Mouse (Mus musculus): Measurements from ENCODE around the gene Prrt4.
"Not testable (repeated sequence)": the region's sequence is repeated elsewhere in the genome, so short reads cannot be mapped to it uniquely, and the experiment has no call there.

Prrt4 gene

DNA sequence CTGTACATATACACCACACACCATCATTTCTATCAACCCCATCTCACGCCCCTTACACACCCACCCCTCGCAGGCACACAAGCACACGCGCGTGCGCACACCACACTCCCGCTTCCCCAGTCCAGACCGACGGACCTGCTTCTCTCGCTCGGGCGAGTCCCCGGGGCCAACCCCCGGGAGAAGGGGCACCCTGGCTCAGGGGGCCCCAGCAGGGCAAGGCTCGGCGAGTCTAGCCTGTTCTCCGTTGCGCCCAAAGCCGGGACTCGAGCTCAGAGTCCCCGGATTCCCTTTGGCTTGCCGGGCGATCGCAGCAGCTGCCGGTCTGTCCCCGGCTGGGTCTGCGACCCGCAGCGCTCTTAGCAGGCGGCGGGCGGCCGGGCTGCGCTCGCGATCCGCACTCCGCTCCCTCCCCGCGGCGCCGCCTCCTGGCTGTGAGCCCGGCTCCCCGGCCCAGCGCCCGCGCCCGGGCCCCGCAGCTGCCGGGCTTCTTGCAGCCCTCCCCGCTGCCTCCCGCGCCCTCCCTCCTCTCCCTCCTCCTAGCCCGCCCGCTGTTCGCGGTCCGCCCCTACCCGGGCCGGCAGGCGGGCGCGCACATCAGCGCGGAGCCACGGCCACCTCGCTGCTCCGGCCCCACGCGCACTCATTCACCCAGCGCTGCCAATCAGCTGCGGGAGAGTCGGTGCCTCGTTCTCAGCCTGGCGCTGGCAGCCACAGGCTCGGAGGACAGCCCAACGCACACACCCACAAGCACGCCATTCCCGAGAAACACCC, at the start of gene Prrt4:
Prrt4 (minus strand) TSS at position 697 of the 771 bp plus-strand sequence.
- peak; percentile 39 to 45 for DNase-seq

DNA sequence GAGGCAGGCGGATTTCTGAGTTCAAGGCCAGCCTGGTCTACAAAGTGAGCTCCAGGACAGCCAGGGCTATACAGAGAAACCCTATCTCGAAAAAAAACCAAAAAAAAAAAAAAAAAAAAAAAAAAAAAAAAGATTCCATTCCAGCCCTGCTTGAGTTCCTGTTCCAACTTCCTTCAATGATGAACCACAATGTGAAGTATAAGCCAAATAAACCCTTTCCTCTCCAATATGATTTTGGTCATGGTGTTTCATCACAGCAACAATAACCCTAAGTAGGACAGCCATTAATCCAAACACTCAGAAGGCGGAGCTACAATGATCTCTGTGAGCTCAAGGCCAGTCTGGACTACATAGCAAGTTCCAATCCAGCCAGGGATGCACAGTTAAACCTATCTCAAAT, 38.3 kb upstream of the Prrt4 start:
- not testable (repeated sequence) for DNase-seq

DNA sequence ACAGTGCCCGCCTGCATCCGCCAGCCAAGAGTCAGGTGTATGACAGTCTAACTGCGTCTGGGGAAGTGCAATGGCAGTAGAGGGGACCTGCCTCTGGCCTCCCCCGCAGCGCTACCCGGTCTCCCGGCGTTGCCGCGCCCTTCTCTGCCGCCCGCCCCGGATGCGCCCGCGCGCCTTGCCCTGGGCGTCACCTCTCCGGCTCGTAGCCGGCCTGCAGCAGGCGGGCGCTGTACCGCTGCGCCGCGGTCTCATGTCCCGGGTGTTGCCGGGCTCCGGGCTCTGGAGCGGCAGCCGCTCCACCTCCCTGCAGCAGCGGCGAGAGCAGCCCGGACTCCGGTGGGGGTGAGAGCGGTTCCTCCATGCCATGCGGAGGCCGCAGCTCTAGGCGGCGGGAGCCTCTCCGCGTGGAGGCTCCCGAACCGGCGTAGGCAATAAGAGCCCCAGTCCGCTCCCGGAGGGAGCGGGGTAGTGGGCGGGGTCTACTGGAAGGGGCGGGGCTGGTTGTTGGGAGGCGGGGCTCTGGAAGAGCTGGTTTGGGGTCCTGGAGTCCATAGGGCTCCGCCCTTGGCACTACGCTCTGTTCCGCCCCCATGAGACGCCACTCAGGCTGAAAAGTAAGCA, 36.6 kb upstream of the Prrt4 start, which contains the start of gene Impdh1:
Impdh1 (minus strand) TSS at position 484 of the 621 bp plus-strand sequence.
- DNase-seq: peak; percentile 85

DNA sequence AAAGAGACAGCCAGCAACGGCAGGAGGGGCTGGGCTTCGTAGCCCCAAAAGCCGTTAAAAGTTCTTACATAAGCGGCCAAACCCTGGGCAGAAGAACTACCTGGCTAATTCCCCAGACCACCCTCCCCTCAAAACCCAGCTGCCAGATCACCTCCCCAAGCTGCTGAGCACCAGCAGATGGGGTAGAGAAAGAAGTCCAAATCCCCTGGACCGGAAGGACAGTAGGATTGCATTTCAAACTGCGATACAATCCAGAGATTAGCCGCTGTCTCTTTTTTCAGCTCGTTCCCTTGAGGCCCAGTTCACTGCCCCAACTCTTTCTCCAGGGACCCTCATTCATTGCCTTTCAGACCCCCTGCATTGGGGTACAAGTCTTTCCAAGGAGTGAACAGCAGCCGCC, 35.8 kb upstream of the Prrt4 start:
- DNase-seq: peak in 1 of 2 experiments; percentile 17

DNA sequence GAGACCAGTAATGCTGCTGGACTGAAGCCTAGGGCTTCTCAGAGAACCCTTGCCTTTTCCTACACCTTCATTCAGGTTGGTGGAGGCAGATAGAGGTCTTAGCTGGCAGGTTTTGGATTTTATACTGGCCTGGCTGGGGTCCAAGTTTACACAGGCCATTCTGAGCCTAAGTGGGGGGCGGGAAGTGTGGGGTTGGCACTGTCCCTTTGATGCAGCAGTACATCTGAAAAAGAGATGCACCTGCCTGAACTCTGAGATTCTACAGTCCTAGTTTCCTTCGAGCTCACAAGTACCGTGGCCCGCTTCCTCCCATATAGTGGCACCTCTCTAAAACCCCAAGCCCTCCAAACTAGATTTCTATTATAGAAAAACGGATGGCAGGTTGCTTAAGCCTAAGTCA, 35.4 kb upstream of the Prrt4 start:
- no peak for DNase-seq

DNA sequence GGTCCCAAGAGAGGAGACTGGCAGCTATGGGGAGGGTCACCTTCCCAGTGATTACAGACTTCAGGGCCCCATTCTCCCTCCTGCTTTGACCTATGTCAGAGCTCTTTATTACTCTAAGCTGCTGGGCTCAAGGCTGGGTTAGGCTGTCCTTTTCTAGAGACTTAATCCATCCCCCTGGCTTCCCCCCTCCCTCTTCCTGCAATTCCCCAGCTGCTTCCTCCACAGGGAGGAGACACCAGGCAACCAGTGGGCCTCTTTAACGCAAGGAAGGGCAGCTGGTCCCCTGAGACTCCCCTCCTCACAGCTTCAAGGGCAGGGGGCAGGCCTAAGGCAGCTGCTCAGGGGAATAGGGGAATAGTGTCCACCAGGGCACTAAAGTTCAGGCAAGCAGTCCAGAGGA, 34.9 kb upstream of the Prrt4 start:
- DNase-seq: no peak

DNA sequence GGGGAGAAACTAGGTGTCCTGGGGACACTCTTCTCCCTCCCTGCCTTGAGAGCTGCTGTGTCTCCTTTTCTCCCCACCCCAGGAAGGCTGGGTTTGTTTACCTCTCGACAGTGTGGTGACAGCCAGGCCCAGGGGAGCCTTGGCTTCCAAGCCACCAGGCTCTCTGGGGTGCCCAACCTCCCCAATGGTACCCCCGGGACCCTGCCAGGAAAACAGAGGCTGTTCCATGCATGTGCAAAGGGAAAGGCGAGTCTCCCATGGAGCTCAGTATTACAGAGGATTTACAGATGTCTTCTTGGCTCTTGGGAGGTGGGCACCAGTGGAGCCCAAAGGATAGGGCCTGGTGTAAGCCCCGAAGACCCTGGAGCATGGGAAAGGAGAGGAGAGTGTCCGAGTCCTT, 34.1 kb upstream of the Prrt4 start:
- no peak for DNase-seq

DNA sequence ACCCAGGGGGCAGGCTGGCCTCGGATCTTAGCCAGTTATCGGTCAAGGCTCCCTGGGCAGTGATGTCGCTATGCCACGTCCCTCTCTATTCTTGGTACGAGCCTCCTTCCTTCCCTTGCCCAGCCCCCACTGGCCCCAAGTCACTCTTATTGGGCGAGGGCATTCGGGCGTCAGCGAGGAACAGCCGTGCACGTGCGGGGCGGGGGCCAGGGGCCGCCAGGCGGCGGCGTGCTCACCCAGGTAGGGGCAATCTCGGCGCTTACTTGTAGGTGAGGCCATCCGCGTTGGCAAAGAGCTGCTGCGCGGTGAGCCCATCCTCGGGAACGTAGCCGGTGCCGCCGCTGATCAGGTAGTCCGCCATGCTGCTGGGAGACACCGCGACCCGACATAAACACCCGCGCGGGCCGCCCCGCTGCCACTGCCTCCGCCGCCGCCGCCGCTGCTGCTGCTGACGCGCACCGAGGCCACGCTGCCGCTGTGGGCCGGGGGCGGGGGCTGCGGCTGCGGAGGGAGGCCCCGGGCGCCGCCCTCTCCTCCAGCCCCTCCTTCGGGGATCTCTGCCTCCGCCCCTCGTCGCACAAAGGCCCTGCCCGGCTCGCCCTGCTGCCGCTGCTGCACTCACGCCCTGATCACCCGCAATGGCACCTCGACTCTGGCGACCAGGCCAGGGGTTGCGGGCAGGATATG, 32.6 kb upstream of the Prrt4 start:
- DNase-seq: peak; percentile 86 to 88

DNA sequence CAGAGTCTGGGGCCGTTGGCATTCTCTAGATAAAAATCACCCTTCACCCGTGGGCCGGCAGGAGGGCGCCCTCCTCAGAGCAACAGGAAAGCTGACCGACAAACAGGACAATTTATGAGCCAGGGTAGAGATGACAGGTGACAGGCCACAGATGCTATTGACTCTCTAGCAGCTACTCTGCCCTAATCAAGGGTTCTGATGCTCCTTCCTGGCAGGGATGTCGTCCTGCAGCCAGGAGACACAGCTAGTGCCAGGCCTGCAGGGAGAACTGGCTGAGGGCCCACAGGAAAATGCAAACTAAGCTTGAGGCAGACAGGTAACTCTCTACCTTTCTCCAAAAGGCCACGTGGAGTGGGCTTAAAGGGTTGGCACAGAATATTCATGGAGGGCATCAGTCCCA, 31.8 kb upstream of the Prrt4 start:
- no peak for DNase-seq

DNA sequence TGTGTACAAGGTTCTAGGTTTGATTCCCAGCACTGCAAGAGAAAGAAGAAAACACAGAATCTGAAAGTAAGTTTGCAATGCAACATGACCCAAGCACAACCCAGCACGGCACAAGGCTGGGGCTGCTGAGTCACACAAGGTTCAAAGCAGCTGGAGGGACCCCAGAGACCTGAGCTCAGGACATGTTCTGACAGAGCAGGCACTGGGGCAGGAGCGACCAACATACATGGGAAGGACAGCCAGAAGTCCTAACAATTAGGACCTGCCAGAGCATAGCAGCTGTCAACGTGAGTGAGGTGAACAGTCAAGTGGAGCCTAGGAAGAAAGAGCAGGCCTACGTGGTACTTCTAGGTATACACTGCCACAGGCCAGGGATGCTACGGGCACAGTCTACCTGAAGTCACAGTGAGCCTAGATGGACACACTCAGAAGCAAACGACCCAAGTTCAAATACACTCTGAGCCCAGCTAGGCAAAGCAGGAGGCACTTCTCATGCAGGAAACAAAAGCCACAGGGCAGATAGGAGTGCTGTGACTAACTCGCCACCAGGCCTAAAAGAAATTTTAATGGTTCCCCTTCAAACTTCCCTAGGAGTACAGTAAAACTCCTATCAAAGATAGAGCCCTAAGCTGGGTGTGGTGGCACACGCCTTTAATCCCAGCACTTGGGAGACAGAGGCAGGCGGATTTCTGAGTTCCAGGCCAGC, 31.0 kb upstream of the Prrt4 start:
- no peak for DNase-seq

DNA sequence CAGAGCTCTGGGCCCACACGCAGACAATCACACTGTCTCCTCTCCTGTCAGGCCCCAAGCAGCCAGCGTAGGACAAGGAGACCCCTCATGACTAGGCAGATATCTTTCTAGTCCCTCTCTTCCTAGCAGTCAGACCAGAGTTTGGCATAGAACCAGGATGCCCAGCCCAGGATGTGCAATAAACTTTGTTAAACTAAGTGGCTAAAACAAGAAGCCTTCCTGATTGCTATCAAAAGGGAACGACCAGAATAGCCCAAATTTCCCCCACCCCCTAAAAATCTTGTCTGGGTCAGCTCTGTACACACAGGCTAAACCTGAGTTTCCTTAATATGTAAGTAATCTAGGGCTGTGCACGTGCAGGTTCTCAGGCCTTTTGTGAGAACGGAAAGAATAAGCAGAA, 28.8 kb upstream of the Prrt4 start:
- no peak for DNase-seq

DNA sequence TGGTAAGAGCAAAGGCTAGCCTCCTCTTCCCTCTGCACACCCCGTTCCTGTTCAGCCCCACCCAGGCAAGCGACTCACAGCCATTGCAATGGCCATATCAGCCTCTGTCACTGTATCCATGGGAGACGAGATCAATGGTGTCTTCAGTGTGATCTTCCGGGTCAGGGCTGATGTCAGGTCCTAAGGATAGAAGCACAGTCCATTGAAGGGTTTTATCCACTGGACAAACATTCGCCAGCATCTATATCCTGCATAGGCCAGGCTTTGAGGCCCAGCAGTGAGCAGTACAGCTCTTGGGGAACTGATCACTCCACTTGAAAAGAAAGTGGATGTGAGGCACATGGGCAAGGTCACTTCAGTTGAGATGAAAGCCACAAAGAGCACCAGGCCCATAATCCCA, 27.6 kb upstream of the Prrt4 start:
- no peak for DNase-seq

DNA sequence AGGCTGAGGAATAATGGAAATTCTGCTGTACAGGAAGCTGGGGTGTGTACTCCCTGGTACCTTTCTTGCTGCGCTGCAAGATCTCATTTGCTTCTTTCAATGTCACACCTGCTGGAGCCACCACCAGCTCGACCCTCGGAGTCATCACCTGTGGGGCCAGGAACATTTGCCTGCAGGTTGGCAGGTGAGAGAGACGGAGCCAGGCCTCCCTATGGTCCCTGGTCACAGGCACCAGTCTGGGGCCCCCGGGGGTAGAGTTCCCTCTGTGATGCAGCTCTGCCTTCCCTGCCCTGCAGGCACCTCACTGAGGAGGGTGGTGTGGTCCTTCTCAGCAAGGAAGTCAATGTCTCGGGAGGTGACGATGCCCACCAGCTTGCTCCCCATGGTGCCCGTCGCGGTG, 26.6 kb upstream of the Prrt4 start:
- DNase-seq: no peak

DNA sequence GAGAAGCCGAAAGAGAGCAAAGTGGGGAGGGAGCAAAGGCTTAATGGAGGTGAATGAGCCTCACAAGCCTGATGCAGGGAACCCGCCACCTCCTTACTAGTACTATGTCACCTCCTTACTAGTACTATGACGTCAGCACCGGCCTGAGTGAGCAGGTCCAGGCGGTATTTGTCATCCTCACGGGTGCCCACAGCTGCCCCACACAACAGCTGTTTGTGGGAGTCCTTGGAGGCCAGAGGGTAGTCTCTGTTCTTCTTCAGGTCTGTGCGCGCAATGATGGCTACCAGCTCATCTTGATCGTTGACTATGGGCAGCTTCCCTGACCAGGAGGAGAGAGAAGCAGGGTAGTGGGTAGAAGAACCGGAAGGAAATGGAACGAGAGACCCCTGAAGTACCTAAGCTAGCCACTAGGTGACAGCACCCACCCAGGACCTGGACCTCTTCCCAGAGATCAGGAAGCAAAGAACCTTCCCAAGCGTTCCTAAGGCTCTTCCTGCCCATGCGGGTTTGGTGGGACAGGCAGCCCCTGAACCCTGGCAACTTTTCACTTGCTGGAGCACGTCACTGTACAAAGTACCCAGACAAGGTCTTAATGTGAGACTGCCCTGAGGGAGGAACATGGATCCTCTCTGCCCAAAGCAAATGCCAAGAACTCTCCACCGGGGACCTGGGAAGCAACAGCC, 25.7 kb upstream of the Prrt4 start:
- DNase-seq: peak; percentile 47 to 50

DNA sequence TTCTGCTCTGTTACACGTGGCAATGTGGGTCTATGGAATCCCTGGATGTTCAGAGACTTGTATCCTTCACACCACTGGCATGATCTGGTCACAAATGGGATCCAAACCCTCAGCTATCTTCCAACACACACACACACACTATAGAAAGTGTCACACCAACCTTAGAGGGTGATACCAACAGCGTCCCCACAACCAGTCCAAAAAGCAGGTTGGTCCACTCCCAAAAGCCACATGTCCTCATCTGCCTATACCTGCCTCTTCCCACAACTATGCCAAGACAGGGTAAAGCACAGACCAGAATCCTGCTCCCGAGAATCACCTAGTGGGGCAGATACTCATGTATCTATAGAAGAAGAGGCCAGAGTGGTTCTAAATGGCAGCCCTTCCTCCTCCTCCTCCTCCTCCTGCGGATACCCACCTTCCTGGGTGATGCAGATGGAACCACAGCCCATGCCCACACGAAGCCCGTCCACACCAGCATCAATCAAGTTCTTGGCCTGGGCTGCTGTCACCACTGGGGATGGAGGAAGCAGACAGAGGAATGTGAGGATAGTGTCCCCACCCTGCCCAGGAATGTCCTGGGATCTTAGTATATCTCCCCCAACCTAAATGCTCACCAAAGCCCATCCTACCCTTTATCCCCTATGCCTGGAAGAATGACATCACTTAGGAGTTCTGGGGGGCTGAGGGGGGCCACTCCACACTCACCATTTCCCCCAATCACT, 24.6 kb upstream of the Prrt4 start:
- DNase-seq: no peak

DNA sequence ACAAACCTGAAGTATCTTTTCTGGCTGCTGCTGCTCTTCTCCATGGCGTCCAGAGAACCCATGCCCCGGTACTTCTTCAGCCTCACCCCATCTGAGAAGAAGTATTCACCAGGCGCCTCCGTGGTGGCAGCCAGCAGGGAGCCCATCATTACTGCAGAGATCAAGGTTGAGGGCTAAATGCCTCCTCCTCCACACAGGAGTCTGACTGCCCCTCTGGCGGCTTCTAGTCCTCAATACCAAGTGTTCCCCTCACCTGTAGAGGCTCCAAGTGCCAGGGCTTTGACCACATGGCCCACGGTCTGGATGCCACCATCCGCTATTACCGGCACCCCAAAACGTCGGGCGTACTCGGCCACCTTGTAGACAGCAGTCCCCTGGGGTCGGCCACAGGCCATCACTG, 23.7 kb upstream of the Prrt4 start:
- no peak for DNase-seq

DNA sequence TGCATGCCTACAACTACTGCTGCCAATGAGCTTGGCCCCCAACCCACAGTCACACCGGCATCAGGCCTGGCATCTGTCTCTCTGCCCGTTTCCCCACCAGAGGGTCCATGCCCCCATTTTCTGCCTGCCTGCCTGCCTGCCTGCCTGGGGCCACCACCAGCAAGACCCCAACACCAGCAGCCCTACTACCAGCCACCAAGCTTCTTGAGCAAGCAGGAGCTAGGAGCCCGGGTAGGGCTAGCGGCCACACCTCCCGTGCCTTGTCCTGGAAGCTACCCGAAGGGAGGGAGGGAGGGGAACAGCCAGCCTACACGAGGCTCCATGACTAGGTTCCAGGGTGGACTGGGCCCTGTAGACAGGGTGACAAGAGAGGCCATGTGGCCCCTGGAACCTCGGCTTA, 22.6 kb upstream of the Prrt4 start:
- no peak for DNase-seq

DNA sequence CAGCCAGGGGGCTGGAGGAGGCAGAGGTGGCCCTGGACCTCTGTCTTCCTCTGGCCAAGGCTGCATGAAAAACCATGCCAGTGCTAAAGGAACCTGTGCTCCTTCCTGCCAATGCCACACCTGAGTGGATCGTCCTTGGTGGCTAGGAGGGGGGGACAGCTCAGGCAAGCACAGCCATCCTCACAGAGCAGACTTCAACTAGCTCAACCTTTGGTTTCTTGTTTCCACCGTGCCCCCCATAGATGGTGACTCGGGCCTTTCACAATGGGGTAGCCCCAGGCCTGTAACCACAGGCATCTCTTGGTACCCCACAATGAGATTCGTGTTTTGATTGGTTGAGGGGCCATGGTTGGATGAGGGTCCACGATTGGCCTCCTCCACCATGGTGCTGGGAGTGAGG, 22.0 kb upstream of the Prrt4 start:
- DNase-seq: no peak

DNA sequence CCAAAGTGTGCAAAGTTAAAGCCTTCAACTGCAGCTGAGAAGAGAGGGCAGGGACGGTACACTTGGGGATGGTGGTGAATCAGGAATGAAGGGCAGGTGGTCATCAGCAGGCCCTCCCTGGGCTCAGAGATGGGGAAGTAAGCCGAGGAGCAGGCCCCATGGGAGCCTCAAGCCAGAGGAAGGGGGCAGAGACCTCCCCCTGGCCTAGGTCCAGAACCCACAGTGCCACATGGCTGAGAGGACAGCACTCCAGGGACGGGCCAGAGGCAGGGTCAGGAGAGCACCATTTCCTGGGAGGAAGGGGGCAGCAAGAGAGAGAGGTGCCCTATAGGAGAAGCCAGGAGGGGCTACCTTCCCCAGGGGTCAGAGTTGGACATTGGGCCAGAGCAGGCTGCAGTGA, 21.1 kb upstream of the Prrt4 start:
- no peak for DNase-seq

DNA sequence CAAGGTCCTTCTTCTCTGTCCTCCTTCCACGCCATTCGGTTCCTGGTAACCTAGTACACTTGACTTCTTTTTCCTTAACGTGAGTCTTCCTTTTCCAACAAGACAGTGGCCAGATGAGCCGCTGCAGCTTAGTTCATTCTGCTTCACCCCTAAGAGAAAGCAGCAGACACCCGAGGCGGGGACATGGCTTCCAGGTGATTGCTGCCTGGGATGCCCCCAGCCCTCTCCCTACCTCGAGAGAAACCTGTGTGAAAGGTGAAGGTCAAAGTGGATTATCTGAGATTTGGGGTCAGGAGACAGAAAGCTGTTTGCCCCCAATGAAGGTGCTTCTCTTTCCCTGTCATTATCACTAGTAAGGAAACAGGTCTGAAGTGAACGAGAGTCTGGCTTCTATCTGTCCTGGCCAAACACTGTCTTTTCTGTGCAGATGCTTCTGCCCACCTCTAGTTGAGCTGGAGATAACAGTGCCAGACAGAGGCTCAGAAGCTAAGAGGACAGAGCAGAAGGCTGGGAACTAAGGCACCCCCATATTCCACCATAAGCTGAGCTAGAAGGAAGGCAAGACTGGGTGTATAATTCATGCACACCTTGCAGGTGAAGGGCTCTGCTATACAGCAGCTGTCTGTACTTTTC, 20.0 kb upstream of the Prrt4 start:
- DNase-seq: no peak
